Mouse (Mus musculus) thymus, adult 2 months (tissue): ENCODE data around the gene Itpr1. TPM values are rescaled to one million over a fixed set of nuclear protein-coding genes. Genes with fewer than 3 reads are reported as not detected.

ENCODE experiments used
- DNase-seq: peaks from one replicate; pipeline ENCODE4 v3.0.0; 2021
- H3K27ac ChIP-seq: fragments of 200-500 bp; 2 replicates; pipeline ENCODE4 v1.5.1; 2012; ENCODE audit warnings: low read length, control low read depth; ENCODE audit not compliant: control insufficient read depth, insufficient read depth
- H3K27me3 ChIP-seq: fragments of 200-500 bp; 2 replicates; pipeline ENCODE4 v1.6.1; 2012; ENCODE audit warnings: mild to moderate bottlenecking, low read length, moderate library complexity, mixed read lengths; ENCODE audit not compliant: control insufficient read depth, insufficient read depth
- H3K36me3 ChIP-seq: fragments of 200-500 bp; 2 replicates; pipeline ENCODE4 v1.6.1; 2012; ENCODE audit warnings: mild to moderate bottlenecking, low read length, moderate library complexity; ENCODE audit not compliant: control insufficient read depth, insufficient read depth
- H3K4me1 ChIP-seq: fragments of 200-500 bp; replicated peaks from 2 replicates; pipeline ENCODE4 v1.6.1; 2012; ENCODE audit warnings: low read length; ENCODE audit not compliant: control insufficient read depth, insufficient read depth
- H3K4me3 ChIP-seq: fragments of 200-500 bp; 2 replicates; pipeline ENCODE4 v1.5.1; 2012; ENCODE audit warnings: mild to moderate bottlenecking, low read length, control low read depth, moderate library complexity; ENCODE audit not compliant: control insufficient read depth, insufficient read depth
- CTCF ChIP-seq: fragments of 200-500 bp; IDR thresholded peaks from 2 replicates; pipeline ENCODE4 v1.5.1; 2012; ENCODE audit warnings: mild to moderate bottlenecking, control low read depth, low read length, moderate library complexity, borderline replicate concordance; ENCODE audit not compliant: control insufficient read depth, poor library complexity, insufficient read depth; ENCODE audit errors: extremely low read depth
- POLR2A ChIP-seq: fragments of 200-500 bp; IDR thresholded peaks from 2 replicates; pipeline ENCODE4 v1.6.1; 2012; ENCODE audit warnings: mild to moderate bottlenecking, low read length, control low read depth, moderate library complexity; ENCODE audit not compliant: control insufficient read depth, poor library complexity, insufficient read depth; ENCODE audit errors: extremely low read depth
- WGBS: fragments of 180-500 bp; shearing (Covaris S2); methylation state at CpG from one replicate; pipeline ENCODE4 v1.1.7; 2018; 5-methylcytosine and 5-hydroxymethylcytosine counted together
- polyA plus RNA-seq: library from polyadenylated mRNA; depleted of rRNA; stranded (reverse); fragments of >200 nt; gene quantifications from 2 replicates; pipeline ENCODE4 v1.2.3, GENCODE M21; 2012

Itpr1 gene
- polyA plus RNA-seq, 1 experiment = 28.8 TPM

DNA sequence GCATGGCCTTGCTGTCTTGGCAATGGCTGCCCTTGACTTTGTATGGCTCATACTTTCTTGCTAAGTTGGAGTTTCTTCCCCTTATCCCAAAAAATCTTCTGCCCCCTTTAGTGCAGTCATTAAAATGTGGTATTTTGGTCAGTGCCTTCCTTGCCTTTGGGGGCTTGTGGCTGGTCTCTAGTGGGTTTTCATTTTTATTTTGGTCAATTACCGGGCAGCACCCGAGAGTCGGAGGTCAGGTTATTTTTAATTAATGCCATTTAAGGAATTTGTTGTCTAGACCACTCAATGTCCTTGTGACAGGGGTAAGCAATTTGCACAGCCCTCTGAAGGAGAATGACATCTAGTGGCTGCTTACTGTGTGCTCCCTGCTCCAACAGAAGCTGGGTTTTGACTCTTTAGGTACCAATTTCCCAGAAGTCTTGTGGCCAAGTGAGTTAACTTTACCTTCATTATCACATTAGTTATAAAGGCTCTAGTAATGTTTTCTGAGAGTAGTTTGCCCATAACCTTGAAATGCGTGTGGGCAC lies 130.9 kb downstream of the Itpr1 start:
- Histone ChIP-seq H3K27ac (no peak overlapping the region), H3K27me3 (no peaks in the 10 kb centered on the region), H3K4me1 (no peaks in the 10 kb centered on the region), H3K4me3 (no peak overlapping the region), H3K36me3 (peaks cover 12% of the 10 kb centered on the region; the same call in 1 of the 2 replicates)
- TF ChIP-seq POLR2A = no peak
- no peak for DNase-seq
- 93% methylated on average over 4 of the region's 4 CpGs for WGBS

DNA sequence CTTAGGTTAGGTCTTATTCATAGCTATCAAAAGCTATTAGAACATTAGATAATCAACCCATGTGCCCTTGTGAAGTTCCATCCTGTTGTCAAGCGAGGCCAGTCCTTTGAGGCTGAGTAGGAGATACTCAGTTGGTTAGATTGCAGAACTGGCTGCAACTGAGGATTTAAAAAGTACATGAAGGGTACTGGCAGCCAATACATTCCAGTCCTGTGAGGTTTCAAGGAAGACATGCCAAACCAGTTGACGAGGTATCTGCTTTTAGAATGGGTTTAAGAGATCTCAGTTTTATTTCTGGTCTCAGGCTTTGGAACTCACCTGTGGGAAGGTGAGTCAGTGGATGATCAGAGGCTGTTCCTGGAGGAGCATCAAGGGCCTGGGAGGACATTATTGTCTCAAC lies 137.9 kb downstream of the Itpr1 start:
- 98% methylated on average over 2 of the region's 2 CpGs for WGBS
- no peaks in the 10 kb centered on the region for H3K27me3 ChIP-seq
- TF ChIP-seq POLR2A (no peak), CTCF (no peak)

DNA sequence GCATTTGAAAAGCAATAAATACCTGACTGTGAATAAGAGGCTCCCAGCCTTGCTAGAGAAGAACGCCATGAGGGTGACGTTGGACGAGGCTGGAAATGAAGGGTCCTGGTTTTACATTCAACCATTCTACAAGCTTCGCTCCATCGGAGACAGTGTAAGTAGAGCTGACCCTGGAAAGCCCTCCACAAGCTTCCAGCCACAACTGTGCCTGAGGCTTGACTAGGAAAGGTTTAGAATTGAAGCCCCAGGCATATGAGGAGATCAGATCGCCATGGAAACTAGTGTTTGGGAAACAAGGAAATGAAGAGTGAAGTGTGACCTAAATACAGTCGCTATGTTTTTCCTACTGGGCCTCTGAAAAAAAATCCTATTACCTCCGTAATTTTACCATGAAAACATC lies 139.1 kb downstream of the Itpr1 start:
- WGBS = 97% methylated on average over 8 of the region's 8 CpGs
- no peak overlapping the region for H3K27ac ChIP-seq
- H3K27me3 ChIP-seq = no peaks in the 10 kb centered on the region

More for the DNA sequence above, 137.9 kb downstream of the Itpr1 start:
- no peak for DNase-seq
- H3K4me3 ChIP-seq = no peak overlapping the region
- H3K27ac ChIP-seq = no peak overlapping the region
- H3K4me1 ChIP-seq = no peaks in the 10 kb centered on the region
- H3K36me3 ChIP-seq = peaks cover 24% of the 10 kb centered on the region

DNA sequence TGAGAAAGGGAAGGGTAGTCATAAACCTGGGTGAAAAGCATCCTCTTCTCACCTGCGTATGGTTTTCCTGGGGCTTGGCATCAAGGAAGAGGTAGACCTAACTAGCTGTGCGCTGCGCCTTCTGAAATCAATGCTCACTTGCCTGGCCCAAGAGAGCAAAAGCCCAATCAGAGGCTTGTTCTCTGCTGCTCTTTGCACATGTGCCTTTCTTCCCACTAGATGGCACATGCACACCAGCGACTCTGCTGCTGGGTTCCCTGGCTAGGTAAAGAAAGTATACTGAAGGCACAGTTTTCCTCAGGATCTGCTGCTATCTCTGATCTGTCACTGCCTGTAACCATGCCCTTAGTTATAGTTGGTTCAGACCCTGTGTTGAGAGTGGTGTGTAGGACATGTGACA lies 154.5 kb downstream of the Itpr1 start:
- peaks cover 36% of the 10 kb centered on the region for H3K36me3 ChIP-seq
- TF ChIP-seq POLR2A (no peak), CTCF (no peak)
- H3K4me3 ChIP-seq = no peak overlapping the region
- DNase-seq = no peak
- no peaks in the 10 kb centered on the region for H3K4me1 ChIP-seq
- no peak overlapping the region for H3K27ac ChIP-seq
- 82% methylated on average over 4 of the region's 4 CpGs for WGBS
- H3K27me3 ChIP-seq = no peaks in the 10 kb centered on the region

More for the DNA sequence above, 139.1 kb downstream of the Itpr1 start:
- TF ChIP-seq POLR2A = no peak
- Histone ChIP-seq H3K36me3 (peaks cover 34% of the 10 kb centered on the region), H3K4me3 (no peak overlapping the region), H3K4me1 (no peaks in the 10 kb centered on the region)
- no peak for DNase-seq

DNA sequence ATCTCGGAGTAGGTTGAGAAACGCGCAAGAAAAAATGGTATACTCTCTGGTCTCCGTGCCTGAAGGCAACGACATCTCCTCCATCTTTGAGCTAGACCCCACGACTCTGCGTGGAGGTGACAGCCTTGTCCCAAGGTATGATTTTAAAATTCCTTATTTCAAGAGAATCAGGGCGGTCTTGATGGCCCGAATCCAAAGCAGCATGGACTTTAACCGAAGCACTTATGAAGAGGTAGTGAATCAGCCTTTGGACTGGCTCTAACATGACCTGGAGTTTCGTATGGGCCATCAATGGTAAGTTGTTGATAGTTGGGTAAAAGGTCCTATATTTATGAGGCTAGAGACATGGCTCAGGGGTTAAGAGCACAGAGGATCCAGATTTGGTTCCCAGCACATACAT lies 156.1 kb downstream of the Itpr1 start:
- Histone ChIP-seq H3K36me3 (peaks cover 31% of the 10 kb centered on the region), H3K4me3 (no peak overlapping the region), H3K27ac (no peak overlapping the region), H3K4me1 (no peaks in the 10 kb centered on the region), H3K27me3 (no peaks in the 10 kb centered on the region)
- no peak for DNase-seq
- TF ChIP-seq CTCF (no peak), POLR2A (no peak)
- whole genome bisulfite sequencing = 98% methylated on average over 11 of the region's 11 CpGs

GRCm38 (mm10) chr6:108371347-108371893 lies 158.5 kb downstream of the Itpr1 start:
- H3K4me3 ChIP-seq = no peak overlapping the region
- TF ChIP-seq POLR2A = no peak
- TF ChIP-seq CTCF = no peak
- H3K27ac ChIP-seq = no peak overlapping the region
- H3K36me3 ChIP-seq = peaks cover 18% of the 10 kb centered on the region
- H3K27me3 ChIP-seq = no peaks in the 10 kb centered on the region
- whole genome bisulfite sequencing = 93% methylated on average over 7 of the region's 7 CpGs
- H3K4me1 ChIP-seq = no peaks in the 10 kb centered on the region
- DNase-seq = no peak

DNA sequence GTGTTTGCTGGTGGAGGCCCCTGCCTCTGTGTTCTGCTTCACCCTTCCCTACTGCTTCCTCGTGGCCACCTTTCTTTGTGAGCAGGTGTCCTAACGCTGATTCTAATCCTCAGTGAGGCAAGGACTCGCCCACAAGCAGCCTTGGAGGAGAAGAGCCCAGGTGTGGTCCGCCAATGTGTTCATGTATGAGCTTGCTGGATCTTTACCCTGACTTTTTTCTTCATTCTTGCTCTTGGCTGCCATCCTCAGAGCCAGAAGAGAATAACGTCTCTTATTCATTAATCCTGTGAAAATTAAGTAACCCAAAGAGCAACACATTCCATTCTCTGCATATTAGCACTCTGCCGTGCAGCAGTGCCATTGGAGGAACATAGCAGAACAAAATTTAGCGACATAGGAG lies 161.1 kb downstream of the Itpr1 start:
- Histone ChIP-seq H3K4me3 (no peak overlapping the region), H3K27ac (no peak overlapping the region), H3K27me3 (no peaks in the 10 kb centered on the region), H3K36me3 (peaks cover 19% of the 10 kb centered on the region), H3K4me1 (no peaks in the 10 kb centered on the region)
- TF ChIP-seq CTCF = no peak
- TF ChIP-seq POLR2A = no peak
- WGBS = 70% methylated on average over 7 of the region's 7 CpGs
- DNase-seq = no peak
